Comparison of ENCODE assay signal across 17 mouse cellular contexts in genomic region chr13:63300929-63301328, GRCm38 (mm10).
DNase-seq lines count a peak whose midpoint lies in the region; ATAC-seq and TF ChIP-seq lines count a peak whose summit lies in the region.
"Had no signal": no experiment of that assay in that cellular context is flagged by ENCODE, and none has a peak within 500 bp of the region (broad histone marks: within the 10 kb centered on the region; RNA-seq: fewer than 3 reads in every experiment).

No protein-coding gene starts in this region.

- no peaks in the 10 kb centered on the region; the same call in 1 of the 2 replicates for H3K4me1 ChIP-seq in intestine, embryonic 14.5 days (replicated peaks; ENCODE audit: control insufficient read depth, insufficient read depth, low read length)
- peaks cover 30% of the 10 kb centered on the region for H3K4me1 ChIP-seq in intestine, embryonic 15.5 days (replicated peaks)
- peaks cover 95% of the 10 kb centered on the region for H3K4me1 ChIP-seq in E14TG2a.4 (replicated peaks; ENCODE audit: low read depth, low read length)
- peaks cover 8% of the 10 kb centered on the region; the same call in 1 of the 2 replicates for H3K4me1 ChIP-seq in intestine, postnatal 0 days (replicated peaks; ENCODE audit: control insufficient read depth, insufficient read depth, low read length)
- H3K4me1 ChIP-seq: liver, embryonic 15.5 days had no signal

- DNase-seq in intestine, embryonic 14.5 days (ENCODE audit: low spot score): no peak
- no peak for DNase-seq in thymus, postnatal 4 days
- no peak for DNase-seq in cerebellum, adult 9-10 months
- no peak for DNase-seq in right cerebral cortex, adult 18-20 months
- DNase-seq: heart, postnatal 4 days; lung, postnatal 10 days; spleen, adult 18-20 months; thymus, postnatal 14 days had no signal

- H3K9ac ChIP-seq in intestine, embryonic 14.5 days (ENCODE audit: low read length): no peak overlapping the region
- no peak overlapping the region for H3K9ac ChIP-seq in intestine, embryonic 15.5 days
- no peak overlapping the region for H3K9ac ChIP-seq in intestine, postnatal 0 days (ENCODE audit: low read depth, low read length)
- H3K9ac ChIP-seq: embryonic facial prominence, embryonic 12.5 days; heart, embryonic 13.5 days; liver, embryonic 15.5 days had no signal

- no peak overlapping the region for H3K4me2 ChIP-seq in intestine, embryonic 14.5 days (ENCODE audit: low read length)
- no peak overlapping the region for H3K4me2 ChIP-seq in intestine, embryonic 15.5 days (replicated peaks)
- no peak overlapping the region for H3K4me2 ChIP-seq in intestine, postnatal 0 days (replicated peaks; ENCODE audit: low read depth)
- H3K4me2 ChIP-seq: embryonic facial prominence, embryonic 12.5 days; heart, embryonic 13.5 days; liver, embryonic 15.5 days had no signal

- H3ac ChIP-seq in C2C12 (ENCODE audit: control insufficient read depth, insufficient read length, low read depth): no peak overlapping the region

- 84% methylated on average over 7 of the region's 7 CpGs for WGBS in intestine, embryonic 14.5 days
- WGBS in intestine, embryonic 15.5 days: 68% methylated on average over 7 of the region's 7 CpGs
- WGBS in intestine, postnatal 0 days: 56% methylated on average over 7 of the region's 7 CpGs

- peak overlapping the region; percentile 2; the same call in 1 of the 2 replicates for H3K27ac ChIP-seq in intestine, embryonic 14.5 days (ENCODE audit: low read depth)
- H3K27ac ChIP-seq in intestine, embryonic 15.5 days: no peak overlapping the region
- H3K27ac ChIP-seq in intestine, postnatal 0 days (ENCODE audit: low read depth, low read length): peak overlapping the region; percentile 35; the same call in 1 of the 2 replicates
- H3K27ac ChIP-seq: heart, embryonic 13.5 days; liver, embryonic 15.5 days had no signal

- TF ChIP-seq CTCF in C2C12 (IDR thresholded peaks at IDR 0.05; ENCODE audit: control insufficient read depth, insufficient read depth, insufficient read length) (no peak), E14TG2a.4 (conservative IDR thresholded peaks at IDR 0.05; ENCODE audit: low read length) (no peak)
- no peak for TF ChIP-seq CTCF in intestine, postnatal 0 days (IDR thresholded peaks at IDR 0.05; ENCODE audit: low read depth)

- peaks cover 87% of the 10 kb centered on the region for H3K36me3 ChIP-seq in intestine, embryonic 14.5 days (ENCODE audit: control insufficient read depth, insufficient read depth, low read length)
- peaks cover 40% of the 10 kb centered on the region for H3K36me3 ChIP-seq in intestine, embryonic 15.5 days
- H3K36me3 ChIP-seq in C2C12 (ENCODE audit: control insufficient read depth, insufficient read depth) (peaks cover 99% of the 10 kb centered on the region), E14TG2a.4 (ENCODE audit: insufficient read depth, low read length) (peaks cover 97% of the 10 kb centered on the region)
- peaks cover 77% of the 10 kb centered on the region for H3K36me3 ChIP-seq in intestine, postnatal 0 days (ENCODE audit: control insufficient read depth, insufficient read depth)

- no peaks in the 10 kb centered on the region for H3K79me3 ChIP-seq in C2C12 (ENCODE audit: low read depth)

- H3K4me3 ChIP-seq in intestine, embryonic 14.5 days (ENCODE audit: low read depth, low read length): no peak overlapping the region
- no peak overlapping the region for H3K4me3 ChIP-seq in intestine, embryonic 15.5 days (replicated peaks)
- H3K4me3 ChIP-seq in C2C12 (ENCODE audit: insufficient read depth, poor library complexity, severe bottlenecking): no peak overlapping the region
- peak overlapping the region; percentile 23 for H3K4me3 ChIP-seq in E14TG2a.4 (replicated peaks; ENCODE audit: low read length)
- no peak overlapping the region for H3K4me3 ChIP-seq in intestine, postnatal 0 days (ENCODE audit: low read depth, low read length)
- H3K4me3 ChIP-seq: embryonic facial prominence, embryonic 12.5 days; forebrain, embryonic 10.5 days; heart, embryonic 13.5 days; liver, embryonic 15.5 days had no signal

- no peaks in the 10 kb centered on the region for H3K27me3 ChIP-seq in intestine, embryonic 14.5 days (replicated peaks; ENCODE audit: control insufficient read depth, insufficient read depth, low read length)
- H3K27me3 ChIP-seq in intestine, embryonic 15.5 days (replicated peaks): no peaks in the 10 kb centered on the region
- H3K27me3 ChIP-seq in C2C12 (ENCODE audit: control insufficient read depth, insufficient read depth, insufficient read length) (no peaks in the 10 kb centered on the region), E14TG2a.4 (ENCODE audit: insufficient read depth, low read length) (no peaks in the 10 kb centered on the region)
- H3K27me3 ChIP-seq in intestine, postnatal 0 days (replicated peaks; ENCODE audit: control insufficient read depth, insufficient read depth, low read length): no peaks in the 10 kb centered on the region
- H3K27me3 ChIP-seq: CH12.LX; embryonic facial prominence, embryonic 12.5 days; heart, embryonic 13.5 days; liver, embryonic 15.5 days had no signal

- peaks cover 26% of the 10 kb centered on the region for H3K79me2 ChIP-seq in C2C12 (ENCODE audit: control insufficient read depth, insufficient read depth)

- ATAC-seq in intestine, embryonic 14.5 days (replicated peaks; ENCODE audit: low FRiP score, low TSS enrichment, low read depth): no peak
- no peak for ATAC-seq in intestine, embryonic 15.5 days
- no peak for ATAC-seq in intestine, postnatal 0 days

- no peaks in the 10 kb centered on the region for H3K9me3 ChIP-seq in intestine, embryonic 14.5 days (ENCODE audit: control insufficient read depth, low read length)
- no peaks in the 10 kb centered on the region for H3K9me3 ChIP-seq in intestine, embryonic 15.5 days
- peaks cover 11% of the 10 kb centered on the region for H3K9me3 ChIP-seq in E14TG2a.4 (ENCODE audit: low read length)
- H3K9me3 ChIP-seq in intestine, postnatal 0 days (ENCODE audit: control insufficient read depth): no peaks in the 10 kb centered on the region
- H3K9me3 ChIP-seq: embryonic facial prominence, embryonic 12.5 days; forebrain, embryonic 10.5 days; heart, embryonic 13.5 days; liver, embryonic 15.5 days had no signal

TF ChIP-seq in C2C12, 6 proteins besides CTCF, POLR2A, EP300 and RAD21:
- TF ChIP-seq MYOD1 (IDR thresholded peaks at IDR 0.05; ENCODE audit: control insufficient read depth, insufficient read length, low read depth) (no peak), USF1 (IDR thresholded peaks at IDR 0.05; ENCODE audit: low read depth) (peak; percentile 25)
TF ChIP-seq in C2C12: peak in this region for 1.
